Comparison of ENCODE assay signal across 14 mouse cellular contexts in genomic region chr2:38529582-38530152, GRCm38 (mm10). TPM values are rescaled to one million over a fixed set of nuclear protein-coding genes. Genes with fewer than 3 reads are reported as not detected.
A peak's percentile ranks its signal among the peaks of the same experiment; 100 is the strongest.
DNase-seq lines count a peak whose midpoint lies in the region; ATAC-seq and TF ChIP-seq lines count a peak whose summit lies in the region.
"Had no signal": no experiment of that assay in that cellular context is flagged by ENCODE, and none has a peak within 500 bp of the region (broad histone marks: within the 10 kb centered on the region; RNA-seq: fewer than 3 reads in every experiment).

No protein-coding gene starts in this region.

- H3K27me3 ChIP-seq in hindbrain, embryonic 12.5 days = no peaks in the 10 kb centered on the region
- no peaks in the 10 kb centered on the region for H3K27me3 ChIP-seq in hindbrain, embryonic 11.5 days (ENCODE audit: control insufficient read depth, insufficient read depth, low read length)
- H3K27me3 ChIP-seq in stomach, postnatal 0 days (ENCODE audit: control insufficient read depth, insufficient read depth, low read length) = no peaks in the 10 kb centered on the region
- H3K27me3 ChIP-seq: embryonic facial prominence, embryonic 13.5 days; limb, embryonic 12.5 days had no signal

- WGBS in hindbrain, embryonic 12.5 days = 81% methylated on average over 14 of the region's 14 CpGs
- 75% methylated on average over 14 of the region's 14 CpGs for WGBS in hindbrain, embryonic 11.5 days
- WGBS in stomach, postnatal 0 days = 54% methylated on average over 14 of the region's 14 CpGs

- no peak for TF ChIP-seq CTCF in stomach, postnatal 0 days (IDR thresholded peaks at IDR 0.05; ENCODE audit: low read depth)

- H3K27ac ChIP-seq in hindbrain, embryonic 12.5 days = no peak overlapping the region
- H3K27ac ChIP-seq in hindbrain, embryonic 11.5 days (ENCODE audit: low read depth, low read length) = no peak overlapping the region
- peak overlapping the region; percentile 67; the same call in 1 of the 2 replicates for H3K27ac ChIP-seq in stomach, postnatal 0 days (replicated peaks)
- H3K27ac ChIP-seq: embryonic facial prominence, embryonic 13.5 days; limb, embryonic 12.5 days had no signal

- no peaks in the 10 kb centered on the region for H3K9me3 ChIP-seq in hindbrain, embryonic 12.5 days (replicated peaks)
- H3K9me3 ChIP-seq in hindbrain, embryonic 11.5 days (ENCODE audit: control insufficient read depth, low read length) = no peaks in the 10 kb centered on the region
- H3K9me3 ChIP-seq in stomach, postnatal 0 days (ENCODE audit: control insufficient read depth, low read length) = no peaks in the 10 kb centered on the region
- H3K9me3 ChIP-seq: embryonic facial prominence, embryonic 13.5 days; limb, embryonic 12.5 days had no signal

- H3K9ac ChIP-seq in hindbrain, embryonic 12.5 days = no peak overlapping the region
- H3K9ac ChIP-seq in hindbrain, embryonic 11.5 days (ENCODE audit: low read depth, low read length) = no peak overlapping the region
- no peak overlapping the region for H3K9ac ChIP-seq in stomach, postnatal 0 days (ENCODE audit: low read length)
- H3K9ac ChIP-seq: limb, embryonic 12.5 days had no signal

- peak; percentile 72 for ATAC-seq in frontal cortex, adult (ENCODE audit: low TSS enrichment)
- 0 out of 2 replicates have a peak, but pooled peaks have one; percentile 26 for ATAC-seq in hindbrain, embryonic 12.5 days (ENCODE audit: low FRiP score)
- no peak for ATAC-seq in hindbrain, embryonic 11.5 days (ENCODE audit: low FRiP score)
- ATAC-seq in stomach, postnatal 0 days (ENCODE audit: low FRiP score, low TSS enrichment) = no peak

- TF ChIP-seq EP300 in stomach, postnatal 0 days (optimal IDR thresholded peaks at IDR 0.05) = no peak

- DNase-seq in frontal cortex, postnatal 10 days (ENCODE audit: low spot score in 2 of 2) = no peak
- no peak for DNase-seq in hindbrain, embryonic 11.5 days (ENCODE audit: low spot score)
- peak; percentile 27 to 31 for DNase-seq in right cerebral cortex, adult 2 months (ENCODE audit: low spot score in 2 of 2)
- no peak for DNase-seq in right cerebral cortex, adult 18-20 months
- DNase-seq in stomach, postnatal 0 days (ENCODE audit: low spot score) = no peak
- no peak for DNase-seq in urinary bladder, postnatal 25 days (ENCODE audit: low spot score)
- DNase-seq: cerebellum, postnatal 10 days; kidney, adult 8-10 months; layer of hippocampus, adult 9-11 months; thymus, postnatal 4 days had no signal

- no peaks in the 10 kb centered on the region for H3K36me3 ChIP-seq in hindbrain, embryonic 12.5 days
- H3K36me3 ChIP-seq in hindbrain, embryonic 11.5 days (ENCODE audit: control insufficient read depth, insufficient read depth, low read length) = no peaks in the 10 kb centered on the region
- H3K36me3 ChIP-seq in stomach, postnatal 0 days (ENCODE audit: control insufficient read depth, insufficient read depth, low read length) = no peaks in the 10 kb centered on the region

- peaks cover 46% of the 10 kb centered on the region for H3K4me1 ChIP-seq in hindbrain, embryonic 12.5 days
- H3K4me1 ChIP-seq in hindbrain, embryonic 11.5 days (replicated peaks; ENCODE audit: control insufficient read depth, insufficient read depth, low read length) = peaks cover 4% of the 10 kb centered on the region; the same call in 1 of the 2 replicates
- H3K4me1 ChIP-seq in stomach, postnatal 0 days (replicated peaks; ENCODE audit: control insufficient read depth, insufficient read depth) = peaks cover 22% of the 10 kb centered on the region

- H3K4me3 ChIP-seq in hindbrain, embryonic 12.5 days = no peak overlapping the region
- no peak overlapping the region for H3K4me3 ChIP-seq in hindbrain, embryonic 11.5 days (ENCODE audit: low read depth, low read length)
- H3K4me3 ChIP-seq in stomach, postnatal 0 days (ENCODE audit: low read depth, low read length) = no peak overlapping the region
- H3K4me3 ChIP-seq: embryonic facial prominence, embryonic 13.5 days; limb, embryonic 12.5 days had no signal

- H3K4me2 ChIP-seq in hindbrain, embryonic 12.5 days (replicated peaks) = no peak overlapping the region
- H3K4me2 ChIP-seq in hindbrain, embryonic 11.5 days (replicated peaks; ENCODE audit: low read depth, low read length) = no peak overlapping the region
- no peak overlapping the region for H3K4me2 ChIP-seq in stomach, postnatal 0 days (replicated peaks; ENCODE audit: low read depth)
- H3K4me2 ChIP-seq: embryonic facial prominence, embryonic 13.5 days; limb, embryonic 12.5 days had no signal

RNA-seq across cellular contexts. Expression of gene Nek6, which starts 18.2 kb away (rescaled TPM):
- 85.7 and 94.8 TPM in 2 replicates for polyA plus RNA-seq in hindbrain, embryonic 12.5 days (2016; fragmentation: Nextera tagmentation; extraction: Ambion mirVana)
- polyA plus RNA-seq in hindbrain, embryonic 11.5 days (2014; fragmentation: Nextera tagmentation; extraction: Ambion mirVana) = 84.5 and 87.8 TPM in 2 replicates
- 43.7 and 43.8 TPM in 2 replicates for polyA plus RNA-seq in stomach, postnatal 0 days (2015; fragmentation: Nextera tagmentation; extraction: Ambion mirVana)

Comparison
In these comparisons a context has a peak if more than half of its experiments do, and no peak if none do; other contexts are left out.
1. ATAC-seq: peak in frontal cortex, adult (single experiment) and hindbrain, embryonic 12.5 days (single experiment); none in hindbrain, embryonic 11.5 days (single experiment) and stomach, postnatal 0 days (single experiment).
2. DNase-seq: peak in right cerebral cortex, adult 2 months (2 of 2); none in frontal cortex, postnatal 10 days (0 of 2), hindbrain, embryonic 11.5 days (single experiment), right cerebral cortex, adult 18-20 months (single experiment), stomach, postnatal 0 days (single experiment) and urinary bladder, postnatal 25 days (single experiment).